Mouse (Mus musculus): ENCODE data around the gene 4932438A13Rik. TPM values are rescaled to one million over a fixed set of nuclear protein-coding genes. Genes with fewer than 3 reads are reported as not detected.

4932438A13Rik gene
- polyA plus RNA-seq, 1 experiment from 2014 or later: 35.0 TPM

GRCm38 (mm10) chr3:37037979-37038378, 175.1 kb downstream of the 4932438A13Rik start:
- Histone ChIP-seq H3K4me1 (no peaks in the 10 kb centered on the region), H3K4me3 (no peak overlapping the region), H3K27ac (replicated peaks) (no peak overlapping the region), H3K36me3 (replicated peaks) (peaks cover 45% of the 10 kb centered on the region), H3K27me3 (replicated peaks; ENCODE audit: low read depth, poor library complexity, severe bottlenecking) (no peaks in the 10 kb centered on the region), H3K9me3 (no peaks in the 10 kb centered on the region)
- 89% methylated on average over 2 of the region's 2 CpGs for WGBS
- no peak for DNase-seq (ENCODE audit: low spot score)

GRCm38 (mm10) chr3:37039811-37040210, 176.9 kb downstream of the 4932438A13Rik start:
- no peak for DNase-seq (ENCODE audit: low spot score)
- peaks cover 47% of the 10 kb centered on the region for H3K36me3 ChIP-seq (replicated peaks)
- H3K9me3 ChIP-seq: no peaks in the 10 kb centered on the region
- no peak overlapping the region for H3K27ac ChIP-seq (replicated peaks)
- H3K4me1 ChIP-seq: no peaks in the 10 kb centered on the region
- H3K4me3 ChIP-seq: no peak overlapping the region
- no peaks in the 10 kb centered on the region for H3K27me3 ChIP-seq (replicated peaks; ENCODE audit: low read depth, poor library complexity, severe bottlenecking)

DNA sequence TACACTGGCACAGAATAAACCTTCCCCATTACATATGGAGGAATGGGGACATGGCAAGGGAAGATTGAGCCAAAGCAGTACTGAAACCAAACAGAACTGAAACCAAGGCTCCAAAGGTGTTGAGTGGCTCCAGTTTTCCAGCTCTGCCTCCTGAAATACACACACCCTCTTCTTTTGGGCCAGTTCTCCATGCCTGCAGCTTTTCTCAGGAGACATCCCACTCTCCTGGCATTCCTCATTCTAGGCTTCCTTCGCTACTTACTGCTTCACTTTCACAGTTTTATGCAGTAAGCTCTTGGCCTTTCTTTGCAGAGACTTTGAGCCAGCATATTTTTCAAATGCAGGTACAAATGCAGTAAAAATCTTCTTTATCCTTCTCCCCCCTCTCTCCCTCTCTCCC, 188.6 kb downstream of the 4932438A13Rik start:
- Histone ChIP-seq H3K27me3 (replicated peaks; ENCODE audit: low read depth, poor library complexity, severe bottlenecking) (no peaks in the 10 kb centered on the region), H3K4me1 (no peaks in the 10 kb centered on the region), H3K36me3 (replicated peaks) (peaks cover 33% of the 10 kb centered on the region), H3K27ac (replicated peaks) (no peak overlapping the region), H3K9me3 (no peaks in the 10 kb centered on the region), H3K4me3 (no peak overlapping the region)
- WGBS: 98% methylated on average over 1 of the region's 1 CpGs
- DNase-seq (ENCODE audit: low spot score): no peak

DNA sequence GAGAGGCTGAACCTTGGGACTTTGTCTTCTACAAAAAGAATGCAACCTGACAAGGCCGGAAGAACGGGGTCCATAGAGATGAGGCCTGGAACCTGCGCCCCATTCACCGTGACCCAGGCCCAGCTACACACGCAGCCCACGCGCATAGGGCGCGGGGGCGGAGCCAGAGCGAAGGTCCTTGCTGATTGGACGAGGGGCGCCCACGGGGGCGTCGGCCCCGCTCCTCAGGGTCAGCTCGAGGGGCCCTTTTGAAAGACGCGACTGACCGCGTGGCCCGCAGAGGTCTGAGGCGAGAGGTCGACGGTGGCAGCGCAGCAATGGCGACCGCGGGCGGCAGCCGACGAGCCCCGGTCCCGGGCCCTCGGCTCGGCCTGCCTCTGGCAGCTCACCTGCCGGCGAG, 200.5 kb downstream of the 4932438A13Rik start, which contains the start of gene Adad1:
Adad1 (plus strand) TSS at position 122 of the 400 bp plus-strand sequence.
- no peaks in the 10 kb centered on the region for H3K36me3 ChIP-seq (replicated peaks)
- 55% methylated on average over 39 of the region's 39 CpGs for WGBS
- H3K9me3 ChIP-seq: peaks cover 24% of the 10 kb centered on the region
- no peak within 1 kb of the TSS for H3K27ac ChIP-seq (replicated peaks)
- H3K27me3 ChIP-seq (replicated peaks; ENCODE audit: low read depth, poor library complexity, severe bottlenecking): 0 out of 2 replicates have a peak, but pooled peaks cover 4% of the 10 kb centered on the region
- H3K4me1 ChIP-seq: peaks cover 4% of the 10 kb centered on the region; the same call in 1 of the 2 replicates
- H3K4me3 ChIP-seq: peak within 1 kb of the TSS; percentile 45
- peak; percentile 24 for DNase-seq (ENCODE audit: low spot score)

DNA sequence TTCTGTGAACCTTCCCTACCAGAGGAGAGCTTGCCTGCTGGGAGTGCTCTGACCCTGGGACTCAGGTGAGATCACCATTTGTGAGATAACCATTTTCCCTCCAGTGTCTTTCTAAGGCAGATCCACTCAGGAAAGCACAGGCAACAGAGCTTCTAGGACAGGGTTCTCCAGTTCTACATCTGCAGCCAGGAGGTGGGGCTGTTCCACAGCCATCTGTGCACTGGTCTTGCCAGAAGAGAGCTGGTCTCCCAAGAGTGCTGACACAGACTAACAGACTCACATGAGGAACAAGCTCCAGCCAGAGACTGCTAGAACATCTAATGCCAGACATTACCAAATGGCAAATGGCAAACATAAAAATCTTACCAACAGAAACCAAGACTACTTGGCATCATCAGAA, 210.3 kb downstream of the 4932438A13Rik start:
- DNase-seq (ENCODE audit: low spot score): no peak
- Histone ChIP-seq H3K9me3 (peaks cover 8% of the 10 kb centered on the region; the same call in 1 of the 2 replicates), H3K27ac (replicated peaks) (no peak overlapping the region), H3K4me3 (no peak overlapping the region), H3K27me3 (replicated peaks; ENCODE audit: low read depth, poor library complexity, severe bottlenecking) (no peaks in the 10 kb centered on the region), H3K4me1 (no peaks in the 10 kb centered on the region), H3K36me3 (replicated peaks) (no peaks in the 10 kb centered on the region)

DNA sequence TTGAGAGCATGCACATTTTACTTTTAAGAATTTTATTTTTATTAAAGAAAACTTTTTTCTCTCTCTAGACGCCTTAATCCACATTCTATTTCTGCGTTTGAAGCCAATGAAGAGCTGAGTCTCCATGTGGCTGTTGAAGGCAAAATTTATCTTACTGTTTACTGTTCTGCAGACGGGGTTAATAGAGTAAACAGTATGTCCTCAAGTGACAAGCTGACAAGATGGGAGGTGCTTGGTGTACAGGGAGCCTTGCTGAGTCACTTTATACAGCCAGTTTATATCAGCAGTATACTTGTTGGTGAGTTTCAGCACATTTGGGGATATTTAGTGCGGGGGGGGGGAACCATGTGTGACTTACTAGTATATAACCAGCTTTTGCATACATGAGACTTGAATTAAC, 222.0 kb downstream of the 4932438A13Rik start:
- Histone ChIP-seq H3K36me3 (replicated peaks) (no peaks in the 10 kb centered on the region), H3K4me1 (no peaks in the 10 kb centered on the region), H3K27ac (replicated peaks) (no peak overlapping the region), H3K4me3 (no peak overlapping the region), H3K9me3 (no peaks in the 10 kb centered on the region), H3K27me3 (replicated peaks; ENCODE audit: low read depth, poor library complexity, severe bottlenecking) (no peaks in the 10 kb centered on the region)
- DNase-seq (ENCODE audit: low spot score): no peak
- WGBS: 85% methylated on average over 4 of the region's 4 CpGs

GRCm38 (mm10) chr3:37090721-37091120, 227.8 kb downstream of the 4932438A13Rik start:
- no peak for DNase-seq (ENCODE audit: low spot score)
- no peaks in the 10 kb centered on the region for H3K4me1 ChIP-seq
- H3K27ac ChIP-seq (replicated peaks): no peak overlapping the region
- H3K9me3 ChIP-seq: no peaks in the 10 kb centered on the region
- H3K4me3 ChIP-seq: no peak overlapping the region
- H3K36me3 ChIP-seq (replicated peaks): no peaks in the 10 kb centered on the region
- no peaks in the 10 kb centered on the region for H3K27me3 ChIP-seq (replicated peaks; ENCODE audit: low read depth, poor library complexity, severe bottlenecking)

Other genes starting within 250 kb of the 4932438A13Rik start
- gene Bbs7, start 249.6 kb upstream of the 4932438A13Rik start, polyA plus RNA-seq (2016; fragmentation: Nextera tagmentation; extraction: Ambion mirVana): 16.2 and 17.5 TPM in 2 replicates
- gene Trpc3, start 172.9 kb upstream of the 4932438A13Rik start, polyA plus RNA-seq (2016; fragmentation: Nextera tagmentation; extraction: Ambion mirVana): 2.7 and 3.5 TPM in 2 replicates
- gene Adad1, start 200.4 kb downstream of the 4932438A13Rik start, polyA plus RNA-seq (2016; fragmentation: Nextera tagmentation; extraction: Ambion mirVana): 0.20 and 0.52 TPM in 2 replicates

Data from embryonic facial prominence, embryonic 10.5 days (tissue).